Mouse (Mus musculus) T-helper 1 cell (primary cell): ENCODE measurements around the gene Arpin.

Experiments
- in situ Hi-C: fragments of 300-600 bp; cut with MboI, MseI; formaldehyde crosslinking; loops from one replicate; pipeline ENCODE4 v1.15.1; 2025; ENCODE audit warnings: high pct_unique_total_duplicates

Arpin gene

DNA sequence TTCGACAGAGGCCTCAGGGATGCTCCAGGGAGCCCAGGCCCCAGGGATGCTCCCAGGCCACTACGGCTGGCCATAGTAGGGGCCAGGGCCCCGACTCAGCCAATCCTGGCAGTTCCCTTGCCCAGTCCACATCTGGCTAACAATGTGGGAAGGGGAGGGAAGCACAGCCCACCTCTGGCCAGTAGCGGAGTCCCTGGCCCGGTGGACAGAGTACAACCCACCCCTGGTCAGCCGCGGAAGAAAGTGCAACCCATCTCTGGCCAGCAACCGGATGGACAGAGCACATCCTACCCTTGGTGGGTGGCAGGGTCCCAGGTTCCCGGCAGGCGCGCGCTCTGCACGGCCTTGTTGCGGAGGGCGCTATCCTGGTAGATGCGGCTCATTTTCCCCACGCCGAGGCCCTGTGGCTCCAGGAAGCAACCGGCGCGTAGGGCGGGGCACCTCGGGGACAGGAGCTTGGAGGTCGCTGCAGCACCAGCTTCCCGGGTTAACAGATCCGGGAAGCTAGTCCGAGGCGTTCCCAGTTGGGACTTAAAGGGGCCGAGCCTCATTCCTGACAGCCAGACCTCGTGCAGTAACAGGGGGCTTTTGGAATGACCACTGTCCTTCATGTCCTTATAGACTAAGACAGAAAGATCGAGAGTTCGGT lies at the start of gene Arpin:
TSS of gene Arpin (minus strand) at position 498 of the 649 bp plus-strand sequence.
- in situ Hi-C loops: no loop called here

DNA sequence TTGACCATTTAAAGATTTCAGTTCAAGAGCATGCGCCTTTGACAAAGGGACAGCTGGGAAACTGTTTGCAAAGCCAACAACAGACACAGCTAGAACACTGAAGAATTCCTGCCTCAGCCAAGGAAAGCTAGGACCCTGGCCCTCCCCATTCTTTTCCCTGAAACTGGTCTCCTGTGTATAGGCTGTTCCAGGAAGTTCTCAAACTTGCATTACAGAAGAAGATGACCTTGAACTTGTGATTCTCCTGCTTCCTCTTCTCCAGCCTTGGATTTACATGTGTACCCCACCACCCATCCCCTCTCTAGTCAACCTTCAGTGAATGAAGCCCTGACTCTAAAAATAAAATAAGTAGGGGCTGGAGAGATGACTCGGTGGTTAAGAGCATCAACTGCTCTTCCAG lies 40.2 kb upstream of the Arpin start:
- in situ Hi-C loops: no loop called here

DNA sequence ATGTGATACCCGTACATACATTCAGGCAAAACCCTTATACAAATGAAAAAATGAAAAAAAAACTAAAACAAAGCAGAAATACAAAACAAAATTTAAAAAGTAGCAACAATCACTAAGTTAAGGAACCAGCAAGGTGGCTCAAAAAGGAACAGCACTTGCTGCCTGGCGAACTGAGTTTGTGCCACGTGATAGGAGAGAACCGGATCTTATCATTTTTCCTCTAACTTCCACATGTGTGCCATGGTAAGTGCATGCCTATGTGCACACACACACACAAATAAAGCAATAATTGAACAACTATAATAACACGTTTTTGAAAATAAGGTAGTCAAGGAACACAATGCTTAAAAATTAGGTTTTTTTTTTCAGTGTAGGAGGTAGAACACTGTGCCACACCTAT lies 37.0 kb upstream of the Arpin start:
- in situ Hi-C loops: no loop called here

DNA sequence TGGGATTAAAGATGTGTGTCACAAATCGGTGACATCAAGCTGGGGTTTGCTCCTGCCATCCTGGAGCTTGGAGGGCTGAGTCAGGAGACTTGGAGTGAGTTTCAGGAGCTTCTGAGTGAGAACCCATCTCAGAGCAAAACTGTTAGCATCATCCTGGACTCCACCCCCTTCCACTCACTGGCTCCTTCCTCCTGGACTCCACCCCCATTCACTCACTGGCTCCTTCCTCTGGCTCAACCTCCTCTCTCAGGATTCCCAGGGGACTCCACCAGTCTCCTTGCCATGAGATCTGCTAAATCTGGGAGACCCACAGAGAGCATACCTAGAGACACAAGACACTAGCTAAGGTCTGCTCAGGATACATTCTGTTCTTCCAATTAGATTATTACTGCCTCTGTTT lies 35.2 kb upstream of the Arpin start:
- in situ Hi-C loops: no loop called here

DNA sequence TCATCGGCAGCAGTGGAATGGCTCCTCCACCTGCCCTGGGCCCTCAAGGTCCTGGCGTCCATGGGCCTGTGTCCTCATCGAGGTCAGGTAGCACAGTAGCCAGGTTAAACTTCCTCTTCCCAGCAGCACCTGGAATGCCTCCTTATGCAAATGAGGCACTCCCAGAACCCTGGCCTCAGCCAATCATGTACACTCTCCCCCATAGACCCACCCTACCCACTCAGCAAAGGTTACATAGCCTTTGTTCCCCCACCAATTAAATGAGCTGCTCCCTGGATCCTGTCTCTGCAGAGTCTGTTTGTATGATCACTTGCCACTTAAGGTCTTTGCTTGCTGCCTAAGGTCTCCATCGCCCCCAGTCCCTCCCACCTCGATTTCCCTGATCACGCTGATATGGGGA lies 33.2 kb upstream of the Arpin start:
- in situ Hi-C loops: no loop called here

DNA sequence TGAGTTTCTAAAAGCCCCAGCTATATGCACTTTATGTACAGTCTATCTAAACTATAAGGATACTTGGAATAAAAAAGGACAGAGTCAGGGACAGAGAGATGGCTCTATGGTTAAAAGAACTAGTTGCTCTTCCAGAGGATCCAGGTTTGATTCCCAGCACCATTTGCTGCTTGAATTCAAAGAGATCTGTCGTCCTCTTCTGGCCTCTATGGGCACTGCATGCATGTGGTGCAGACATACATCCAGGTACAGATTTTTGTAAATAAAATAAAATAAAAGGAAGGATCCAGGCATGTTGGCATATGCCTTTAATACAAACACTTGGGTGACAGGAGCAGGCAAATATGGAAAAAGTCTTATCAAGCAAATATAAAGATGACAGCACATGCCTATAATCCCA lies 26.4 kb upstream of the Arpin start:
- in situ Hi-C loops: no loop called here

DNA sequence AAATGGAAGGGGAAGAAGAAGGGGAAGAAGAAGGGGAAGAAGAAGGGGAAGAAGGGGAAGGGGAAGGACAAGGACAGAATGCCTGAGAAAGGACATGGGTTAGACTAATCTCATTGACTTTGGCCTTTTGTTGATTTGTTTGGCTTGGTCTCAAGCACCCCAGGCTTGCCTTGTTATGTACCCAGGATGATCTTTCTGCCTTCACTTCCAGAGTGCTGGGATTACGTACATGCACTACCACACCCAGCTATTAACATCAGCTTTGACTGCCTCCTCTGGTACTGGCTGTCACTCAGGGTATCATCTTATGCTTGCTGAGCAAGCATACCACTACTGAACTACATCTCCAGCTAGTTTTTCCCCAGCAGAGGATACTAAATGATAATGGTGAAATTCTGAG lies 21.0 kb upstream of the Arpin start:
- in situ Hi-C loops: no loop called here

DNA sequence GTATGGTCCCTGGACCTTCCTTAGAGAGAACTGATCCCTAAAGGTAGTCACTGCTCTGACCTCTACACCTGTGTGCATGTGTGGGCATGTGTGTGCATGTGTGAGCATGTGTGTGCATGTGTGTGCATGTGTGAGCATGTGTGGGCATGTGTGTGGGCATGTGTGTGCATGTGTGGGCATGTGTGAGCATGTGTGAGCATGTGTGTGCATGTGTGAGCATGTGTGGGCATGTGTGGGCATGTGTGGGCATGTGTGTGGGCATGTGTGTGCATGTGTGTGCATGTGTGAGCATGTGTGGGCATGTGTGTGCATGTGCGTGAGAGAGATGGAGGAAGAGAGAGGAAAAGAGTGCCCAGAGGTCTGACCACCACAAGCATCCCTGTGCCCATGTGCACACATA lies 19.7 kb upstream of the Arpin start:
- in situ Hi-C loops: no loop called here

DNA sequence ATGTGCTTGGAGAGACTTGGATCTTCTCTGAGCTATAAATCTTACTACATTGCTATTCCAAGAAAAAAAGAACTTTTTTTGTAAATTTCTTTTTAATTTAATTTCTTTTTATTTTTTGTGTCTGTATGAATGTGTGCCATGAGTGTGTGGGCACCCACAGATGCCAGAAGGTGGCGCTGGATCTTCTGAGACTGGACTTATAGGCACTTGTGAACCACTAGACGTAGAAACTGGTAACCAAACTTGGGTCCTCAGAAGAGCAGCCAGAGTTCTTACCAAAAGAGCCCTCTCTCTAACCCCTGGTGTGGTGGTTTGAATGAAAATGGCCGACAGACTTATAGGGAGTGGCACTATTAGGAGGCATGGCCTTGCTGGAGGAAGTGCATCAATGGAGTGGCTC lies 15.9 kb upstream of the Arpin start:
- in situ Hi-C loops: no loop called here

DNA sequence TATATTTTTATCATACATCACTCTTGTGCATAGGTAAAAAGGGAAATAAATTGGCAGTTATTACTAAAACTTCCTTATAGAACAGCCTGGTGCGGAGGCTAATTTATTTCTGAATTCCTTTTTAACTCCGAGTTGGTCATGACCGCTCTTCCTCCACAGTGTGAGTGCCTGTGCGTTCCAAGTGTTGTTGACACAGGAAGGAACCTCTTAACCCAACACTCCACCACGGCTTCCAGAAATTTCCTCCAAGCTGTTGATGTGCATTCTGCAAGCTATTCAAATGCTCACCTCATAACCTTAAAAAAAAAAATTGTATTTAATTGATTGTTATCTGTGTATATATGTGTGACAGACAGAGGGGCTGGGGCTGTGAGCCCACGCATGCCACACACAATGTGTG lies 15.1 kb upstream of the Arpin start:
- in situ Hi-C loops: no loop called here

DNA sequence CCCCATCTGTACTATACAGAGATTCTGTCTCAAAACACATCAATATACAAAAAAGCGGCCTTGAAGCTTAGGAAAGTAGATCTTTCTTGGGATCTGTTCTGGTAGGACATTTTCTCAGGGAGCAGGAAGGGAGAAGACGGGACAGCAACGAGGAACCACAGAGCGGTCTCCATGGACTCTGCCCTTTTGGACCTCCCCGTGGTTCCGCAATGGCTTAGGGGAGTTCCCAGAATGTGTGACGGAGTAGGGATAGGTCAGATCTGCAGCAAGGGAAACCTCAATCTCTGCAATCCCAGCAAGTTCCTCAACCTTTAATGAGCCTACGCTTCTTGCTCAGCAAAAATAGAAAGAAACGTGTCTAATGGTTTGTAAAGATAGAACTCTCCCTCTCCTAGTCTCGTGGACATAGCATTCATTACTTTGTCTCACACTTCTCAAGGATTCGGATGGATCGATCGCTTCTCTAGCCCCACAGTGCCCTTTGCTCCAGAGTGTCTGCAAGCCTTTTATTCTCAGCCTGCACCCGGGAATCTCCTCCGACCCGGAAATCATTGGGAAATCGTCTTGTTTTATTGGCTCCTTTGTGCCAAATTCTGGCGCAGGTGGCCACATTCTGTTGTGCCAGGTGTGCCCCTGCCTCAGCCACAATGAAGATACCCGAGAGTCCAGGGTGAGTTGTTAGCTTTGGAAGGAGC lies 499 bp upstream of the Arpin start:
- in situ Hi-C loops: no loop called here

DNA sequence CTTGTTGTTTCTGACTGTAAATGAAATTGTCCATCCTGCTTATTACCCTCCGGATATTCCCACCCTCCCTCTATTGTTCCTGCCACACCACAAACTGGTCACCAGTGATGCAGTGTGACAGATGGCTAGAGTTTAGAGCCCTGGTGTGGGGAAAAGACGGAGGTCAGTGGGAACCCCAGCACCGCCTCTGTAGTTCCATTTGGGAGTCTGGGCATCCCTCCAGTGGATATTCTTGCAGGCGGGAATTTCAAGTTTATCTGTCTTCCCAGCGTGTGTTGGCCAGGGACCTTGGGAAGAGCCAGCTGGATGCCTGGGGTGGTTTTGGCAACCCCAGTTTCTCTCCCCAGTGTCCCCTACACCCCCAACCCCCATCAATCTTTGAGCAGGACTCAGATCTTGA lies 698 bp downstream of the Arpin start:
- in situ Hi-C loops: no loop called here

DNA sequence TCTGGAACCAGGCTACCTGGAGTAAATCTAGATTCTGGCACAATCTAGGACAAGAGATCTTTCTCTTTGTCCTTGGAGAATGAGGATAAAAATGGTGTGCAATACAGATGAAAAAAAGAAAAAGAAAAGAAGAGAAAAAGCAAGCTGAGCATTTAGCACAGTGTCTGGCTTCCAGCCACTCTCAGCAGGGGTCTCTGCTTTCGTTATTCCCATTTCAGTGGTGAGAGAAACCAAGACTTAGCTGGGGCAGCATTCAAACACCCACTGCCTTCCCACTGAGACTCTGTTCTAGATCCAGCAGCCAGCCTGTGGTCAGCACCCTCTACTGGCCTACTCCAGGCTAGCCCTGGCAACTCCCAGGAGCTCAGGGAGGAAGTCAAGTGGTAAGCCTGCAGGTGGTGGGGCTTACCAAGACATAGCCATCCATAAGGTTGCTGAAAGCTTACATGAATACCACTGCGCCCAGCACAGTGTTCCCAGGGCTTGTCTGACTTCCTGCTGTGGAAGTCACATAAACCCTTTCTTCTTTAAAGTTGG lies 6.6 kb downstream of the Arpin start:
- in situ Hi-C loops: no loop called here

DNA sequence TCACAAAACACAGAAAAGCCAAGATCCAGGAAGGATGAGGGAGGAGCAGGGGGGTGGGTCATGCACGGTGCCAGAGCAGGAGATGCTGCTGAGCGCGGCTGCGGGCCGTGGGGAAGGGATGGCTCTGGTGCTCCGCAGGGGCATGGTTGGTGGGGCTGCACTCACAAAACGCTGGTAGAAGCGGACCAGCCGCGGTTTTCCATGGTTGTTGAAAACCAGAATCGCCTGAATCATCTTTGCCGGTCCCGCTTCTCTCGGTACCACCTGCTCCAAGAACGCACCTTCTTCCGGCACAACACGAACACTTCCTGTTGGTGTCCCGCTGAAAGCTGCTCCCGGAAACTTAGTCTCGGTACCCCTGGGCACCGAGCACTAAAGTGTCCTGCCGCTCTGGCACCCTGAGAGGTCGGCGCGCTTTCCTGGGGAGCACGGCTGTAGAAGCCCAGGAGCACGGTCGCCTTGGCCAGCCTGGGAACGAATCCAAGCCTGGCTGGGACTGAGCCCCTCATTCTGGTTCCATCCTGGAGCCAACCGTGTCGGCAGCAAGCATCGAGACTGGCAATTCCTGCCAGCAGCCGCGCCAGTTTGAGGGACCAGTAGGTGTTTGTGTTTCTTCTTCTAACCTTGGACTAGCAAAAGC lies 14.7 kb downstream of the Arpin start, which contains the start of gene Ap3s2:
TSS of gene Ap3s2 (minus strand) at position 306 of the 640 bp plus-strand sequence.
- in situ Hi-C loops: no loop called here

DNA sequence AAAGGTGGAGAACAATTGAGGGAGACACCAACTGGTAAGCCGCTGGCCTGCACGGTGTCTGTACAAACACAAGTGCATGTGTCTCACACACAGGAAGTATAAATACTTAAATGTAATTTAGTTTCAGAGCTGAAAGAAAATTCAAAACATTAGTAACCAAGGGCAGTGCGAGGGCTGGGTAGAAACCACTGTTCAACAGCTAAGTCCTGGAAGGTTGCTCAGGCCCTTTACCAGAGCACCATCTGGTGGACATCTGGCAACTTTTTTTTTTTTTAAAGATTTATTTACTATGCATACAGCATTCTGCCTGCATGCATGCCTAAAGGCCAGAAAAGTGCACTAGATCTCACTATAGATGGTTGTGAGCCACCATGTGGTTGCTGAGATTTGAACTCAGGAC lies 20.6 kb downstream of the Arpin start:
- in situ Hi-C loops: no loop called here

DNA sequence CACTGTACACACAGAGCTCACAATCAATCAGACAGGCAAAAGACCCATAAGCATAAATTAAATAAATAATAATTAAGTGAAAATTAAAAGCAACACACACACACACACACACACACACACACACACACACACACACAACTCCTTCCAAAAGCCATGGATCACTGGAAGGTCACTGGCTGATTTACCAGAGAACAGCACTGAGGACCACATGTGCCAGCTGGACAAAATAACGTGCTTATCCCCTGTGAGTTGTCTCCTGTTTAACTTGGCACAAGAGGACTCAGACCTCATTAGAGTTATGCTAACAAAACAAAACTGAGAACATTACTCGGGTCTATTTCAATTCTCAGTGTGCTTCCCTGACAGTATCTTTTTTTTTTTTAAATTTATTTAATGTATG lies 27.8 kb downstream of the Arpin start:
- in situ Hi-C loops: no loop called here

DNA sequence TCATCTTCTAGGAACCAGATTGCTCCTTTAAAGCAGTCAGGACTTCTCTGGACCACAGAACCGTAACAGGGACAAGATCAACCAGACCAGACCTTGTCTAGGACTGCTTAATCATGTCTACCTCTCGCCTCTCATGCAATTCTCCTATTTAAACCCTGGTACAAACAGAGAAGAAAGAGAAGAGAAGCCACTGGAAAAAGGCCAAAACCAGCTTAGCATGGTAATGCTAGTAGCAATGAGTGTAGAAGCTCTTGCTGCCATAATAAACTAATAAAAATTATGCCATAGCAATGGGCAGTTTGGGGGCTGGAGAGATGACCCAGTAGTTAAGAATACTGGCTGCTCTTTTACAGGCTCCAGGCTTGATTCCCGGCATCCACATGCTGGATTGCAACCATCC lies 28.2 kb downstream of the Arpin start:
- in situ Hi-C loops: no loop called here

DNA sequence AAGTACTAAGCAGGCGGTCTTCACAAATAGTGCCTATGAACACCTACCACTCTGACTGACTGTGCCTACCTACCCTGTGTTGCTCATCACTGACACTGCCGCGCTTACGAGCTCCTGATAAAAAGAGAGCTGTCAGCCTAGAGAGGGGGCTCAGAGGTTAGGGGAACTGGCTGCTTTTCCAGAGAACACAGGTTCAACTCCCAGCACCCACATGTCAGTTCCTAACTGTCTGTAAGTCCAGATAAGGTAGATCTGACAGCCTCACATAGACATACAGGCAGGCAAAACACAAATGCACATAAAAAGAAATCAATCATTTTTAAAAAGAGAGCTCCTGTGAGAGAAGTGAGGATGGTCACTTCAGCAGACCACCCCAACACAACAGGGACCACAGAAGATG lies 30.0 kb downstream of the Arpin start:
- in situ Hi-C loops: no loop called here

DNA sequence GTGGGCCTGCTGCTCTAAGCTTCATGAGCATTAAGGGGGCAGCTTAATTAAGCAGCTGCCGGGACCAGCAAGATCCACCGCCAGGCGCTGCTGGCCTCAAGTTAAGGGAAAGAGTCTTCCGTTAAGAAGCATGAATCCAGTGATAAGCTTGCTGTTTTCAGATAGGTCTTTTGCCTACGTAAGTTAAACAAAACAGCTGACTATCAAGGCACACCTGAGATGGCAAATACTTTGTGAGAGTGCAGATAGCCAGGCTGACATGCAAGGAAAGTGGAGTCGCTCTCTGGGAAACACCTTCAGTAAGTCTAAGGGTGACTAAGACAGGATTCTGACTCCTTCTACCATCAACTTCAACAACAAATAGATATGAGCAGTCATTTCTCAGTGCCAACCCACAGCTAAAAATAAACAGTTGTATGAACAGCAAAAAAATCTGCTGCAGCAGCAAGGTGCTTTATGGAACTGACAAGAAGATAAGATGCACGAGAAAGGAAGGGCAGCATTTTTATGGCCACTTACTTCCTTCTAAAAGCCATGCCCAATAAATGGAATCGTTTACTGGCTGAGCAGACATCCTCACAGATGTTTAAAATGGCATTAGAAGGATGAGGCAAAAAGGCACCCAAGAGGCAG lies 31.9 kb downstream of the Arpin start:
- in situ Hi-C loops: no loop called here

DNA sequence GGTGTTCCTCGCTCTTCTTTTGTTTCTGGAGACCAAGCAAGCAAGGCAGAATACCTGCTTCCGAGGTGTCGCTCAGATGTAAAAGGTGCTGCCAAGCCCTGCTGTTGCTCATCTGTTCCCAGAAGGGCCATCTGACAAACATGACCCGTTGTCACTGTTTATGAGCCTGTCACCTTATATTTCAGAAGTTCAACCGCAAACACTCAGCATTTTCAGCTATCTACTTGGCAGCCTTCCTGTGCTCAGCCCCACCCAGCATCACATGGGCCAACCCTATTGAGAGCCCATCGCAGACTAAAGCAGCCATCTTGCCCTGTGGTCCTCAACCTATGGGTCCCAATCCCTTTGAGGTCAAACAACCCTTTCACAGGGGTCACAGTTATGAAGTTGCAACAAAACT lies 34.4 kb downstream of the Arpin start:
- in situ Hi-C loops: no loop called here

DNA sequence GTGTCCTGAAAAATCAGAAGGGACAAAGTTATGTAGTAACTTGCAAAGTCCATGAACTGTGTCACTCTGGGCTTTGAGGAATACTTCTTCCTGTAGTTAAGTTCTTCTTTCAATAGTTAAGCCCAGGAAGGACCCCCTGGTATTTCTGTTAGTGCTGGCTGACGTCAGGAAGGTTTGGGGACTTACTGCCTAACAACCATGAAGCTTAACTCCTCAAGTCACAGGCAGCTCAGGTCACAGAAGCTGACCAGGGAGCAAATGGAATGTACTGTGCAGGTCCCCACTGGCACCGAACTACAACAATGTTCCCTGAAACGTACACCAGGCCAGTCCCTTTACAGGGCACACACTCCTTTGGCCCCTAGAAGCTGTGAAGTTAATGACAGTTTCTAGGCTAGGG lies 39.9 kb downstream of the Arpin start:
- in situ Hi-C loops: no loop called here

DNA sequence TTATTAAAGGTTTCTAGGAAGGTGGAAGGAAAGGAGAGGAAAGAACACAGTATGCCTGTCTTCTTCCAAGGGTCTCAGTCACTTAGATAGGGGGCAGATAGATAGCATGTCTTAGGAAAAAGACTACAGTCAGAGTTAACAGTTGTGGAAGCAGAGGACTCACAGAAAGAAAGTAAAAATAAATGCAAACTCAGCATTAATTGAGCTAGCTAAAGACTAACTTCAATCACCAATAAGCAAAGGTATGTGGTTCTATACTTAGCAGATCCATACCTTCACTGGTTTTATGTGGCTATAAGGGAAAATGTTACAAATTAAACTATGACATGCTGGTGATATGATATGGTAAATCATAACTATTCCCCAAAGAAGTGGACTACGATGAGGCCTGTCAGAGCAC lies 40.4 kb downstream of the Arpin start:
- in situ Hi-C loops: no loop called here
